Mouse (Mus musculus): ENCODE results near the gene 2200002J24Rik. TPM values are rescaled to one million over a fixed set of nuclear protein-coding genes. Genes with fewer than 3 reads are reported as not detected.

Gene 2200002J24Rik
- polyA plus RNA-seq (2015; fragmentation: Nextera tagmentation; extraction: Ambion mirVana) = not detected in 2 replicates

DNA sequence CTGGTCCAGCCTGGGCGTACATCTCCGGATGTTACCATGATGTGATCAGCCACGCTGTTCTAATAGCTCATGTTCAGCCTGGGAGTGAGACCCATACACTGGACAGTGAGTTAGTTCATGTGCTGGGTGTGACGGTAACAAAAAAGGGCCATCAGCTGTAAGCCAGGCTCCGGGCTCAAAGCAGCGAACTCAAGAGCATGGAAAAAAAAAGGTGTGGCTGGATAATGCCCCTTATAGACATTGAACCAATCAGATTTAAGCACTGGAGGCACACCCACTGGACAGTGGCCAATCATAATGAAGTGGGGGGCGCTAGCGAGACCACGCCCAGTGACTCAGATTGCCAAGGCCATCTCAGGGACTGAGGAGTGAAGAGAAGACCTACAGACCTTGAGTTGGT, at the start of gene 2200002J24Rik:
Gene 2200002J24Rik (plus strand): TSS at position 338 of the 400 bp plus-strand sequence.
- no peaks in the 10 kb centered on the region for H3K36me3 ChIP-seq (ENCODE audit: control insufficient read depth, insufficient read depth)
- H3K4me2 ChIP-seq (ENCODE audit: low read length) = no peak within 1 kb of the TSS
- no peaks in the 10 kb centered on the region for H3K4me1 ChIP-seq (replicated peaks; ENCODE audit: control insufficient read depth, insufficient read depth, low read length)
- WGBS = 45% methylated on average over 9 of the region's 9 CpGs
- H3K9me3 ChIP-seq (ENCODE audit: control insufficient read depth, low read length) = no peaks in the 10 kb centered on the region
- no peak within 1 kb of the TSS for H3K27ac ChIP-seq (ENCODE audit: low read length)
- H3K27me3 ChIP-seq (replicated peaks; ENCODE audit: control insufficient read depth, insufficient read depth, low read length) = no peaks in the 10 kb centered on the region
- H3K9ac ChIP-seq (replicated peaks; ENCODE audit: low read depth, low read length) = no peak within 1 kb of the TSS
- no peak within 1 kb of the TSS for H3K4me3 ChIP-seq (replicated peaks; ENCODE audit: low read length)
- no peak for ATAC-seq

DNA sequence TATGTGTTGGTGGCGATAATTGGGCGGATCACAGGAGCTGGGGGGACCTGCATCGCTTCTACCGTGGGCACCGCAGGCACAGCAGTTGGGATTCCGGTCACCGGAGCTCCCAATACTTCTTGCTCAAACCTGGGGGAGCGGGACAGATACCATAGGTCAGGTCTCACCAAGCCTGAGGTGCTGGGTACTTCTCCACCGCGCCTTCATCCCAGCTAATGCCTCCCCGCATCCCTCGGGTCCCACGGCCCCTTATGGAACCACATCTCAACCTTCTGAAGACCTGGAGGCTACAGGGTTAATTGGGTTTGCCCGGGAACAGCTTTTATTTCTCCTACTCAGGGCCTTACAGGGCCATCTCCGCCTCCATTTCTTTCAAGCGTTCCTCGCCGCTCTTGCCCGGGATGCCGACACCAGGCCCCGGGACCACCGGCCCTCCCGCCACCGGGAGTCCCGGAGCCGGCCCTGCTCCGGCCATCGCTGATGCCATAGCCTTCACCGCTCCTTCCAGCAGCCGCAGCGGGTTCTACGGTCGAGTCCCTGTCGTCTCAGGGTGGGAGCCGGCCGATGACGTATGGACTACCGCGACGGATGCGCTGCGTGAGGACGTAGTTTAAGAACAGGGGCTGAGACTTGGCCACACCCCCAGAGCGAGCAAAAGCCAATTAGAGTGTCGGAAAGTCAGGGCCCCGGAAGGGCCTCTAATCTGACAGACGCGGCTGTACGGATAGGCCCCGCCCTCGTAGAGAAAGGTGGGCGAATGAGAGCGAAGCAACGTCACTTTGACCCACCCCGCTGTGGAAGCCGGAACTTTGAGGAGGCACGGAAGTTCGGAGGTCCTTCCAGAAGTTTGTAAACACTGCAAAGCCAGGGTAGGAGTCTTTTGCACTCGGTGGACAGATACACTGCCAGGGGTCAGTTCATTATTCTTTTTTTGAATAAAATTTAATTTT, 48.9 kb upstream of the 2200002J24Rik start, which contains the start of gene Rbm42:
Gene Rbm42 (minus strand): TSS at position 727 of the 950 bp plus-strand sequence.
- Histone ChIP-seq H3K4me3 (replicated peaks; ENCODE audit: low read length) (peak within 1 kb of the TSS; percentile 84), H3K4me1 (replicated peaks; ENCODE audit: control insufficient read depth, insufficient read depth, low read length) (peaks cover 13% of the 10 kb centered on the region), H3K4me2 (ENCODE audit: low read length) (peak within 1 kb of the TSS; percentile 86), H3K27me3 (replicated peaks; ENCODE audit: control insufficient read depth, insufficient read depth, low read length) (no peaks in the 10 kb centered on the region), H3K9me3 (ENCODE audit: control insufficient read depth, low read length) (no peaks in the 10 kb centered on the region), H3K27ac (ENCODE audit: low read length) (no peak within 1 kb of the TSS; the same call in 1 of the 2 replicates), H3K36me3 (ENCODE audit: control insufficient read depth, insufficient read depth) (peaks cover 27% of the 10 kb centered on the region), H3K9ac (replicated peaks; ENCODE audit: low read depth, low read length) (peak within 1 kb of the TSS; percentile 90)
- ATAC-seq = peak; percentile 100
- 1% methylated on average over 59 of the region's 59 CpGs for WGBS

DNA sequence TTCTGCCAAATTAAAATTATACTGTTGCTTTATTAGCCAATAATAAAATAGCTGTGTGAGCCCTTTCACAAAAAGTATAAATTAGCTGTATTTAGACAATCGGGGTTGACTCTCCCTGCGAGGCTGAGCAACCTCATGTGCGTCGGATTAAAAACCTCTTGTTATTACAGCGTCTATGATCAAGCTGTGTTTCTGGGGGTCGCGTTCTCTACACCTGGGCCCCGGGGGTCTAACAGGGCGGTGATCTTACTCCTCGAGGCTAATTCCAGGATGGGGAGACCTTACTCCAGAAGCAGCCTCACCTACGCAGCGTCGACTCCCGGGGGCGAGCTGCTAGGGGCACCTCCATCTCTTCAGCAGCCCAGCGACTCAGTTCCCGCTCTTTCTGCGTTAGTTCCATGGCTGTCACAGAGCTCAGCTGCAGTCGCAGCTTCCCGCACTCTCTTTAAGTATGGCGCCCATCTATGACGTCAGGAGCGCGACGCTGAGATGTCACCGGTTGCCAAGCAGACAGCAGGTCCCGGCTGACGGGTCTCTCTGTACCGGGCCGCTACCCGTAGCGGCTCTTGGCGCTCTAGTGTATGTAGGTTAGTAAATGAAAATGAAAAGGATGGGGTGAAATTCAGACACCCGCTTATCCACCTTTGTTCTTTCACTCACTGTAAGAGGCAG, 34.1 kb upstream of the 2200002J24Rik start, which contains the start of gene Haus5:
Gene Haus5 (minus strand): TSS at position 466 of the 672 bp plus-strand sequence.
- Histone ChIP-seq H3K36me3 (ENCODE audit: control insufficient read depth, insufficient read depth) (no peaks in the 10 kb centered on the region), H3K4me2 (ENCODE audit: low read length) (peak within 1 kb of the TSS; percentile 89), H3K4me3 (replicated peaks; ENCODE audit: low read length) (peak within 1 kb of the TSS; percentile 71), H3K27me3 (replicated peaks; ENCODE audit: control insufficient read depth, insufficient read depth, low read length) (no peaks in the 10 kb centered on the region), H3K9ac (replicated peaks; ENCODE audit: low read depth, low read length) (peak within 1 kb of the TSS; percentile 73), H3K9me3 (ENCODE audit: control insufficient read depth, low read length) (no peaks in the 10 kb centered on the region), H3K27ac (ENCODE audit: low read length) (peak within 1 kb of the TSS; percentile 83), H3K4me1 (replicated peaks; ENCODE audit: control insufficient read depth, insufficient read depth, low read length) (peaks cover 9% of the 10 kb centered on the region)
- ATAC-seq = peak; percentile 97
- WGBS = under 1% methylated on average over 34 of the region's 34 CpGs

DNA sequence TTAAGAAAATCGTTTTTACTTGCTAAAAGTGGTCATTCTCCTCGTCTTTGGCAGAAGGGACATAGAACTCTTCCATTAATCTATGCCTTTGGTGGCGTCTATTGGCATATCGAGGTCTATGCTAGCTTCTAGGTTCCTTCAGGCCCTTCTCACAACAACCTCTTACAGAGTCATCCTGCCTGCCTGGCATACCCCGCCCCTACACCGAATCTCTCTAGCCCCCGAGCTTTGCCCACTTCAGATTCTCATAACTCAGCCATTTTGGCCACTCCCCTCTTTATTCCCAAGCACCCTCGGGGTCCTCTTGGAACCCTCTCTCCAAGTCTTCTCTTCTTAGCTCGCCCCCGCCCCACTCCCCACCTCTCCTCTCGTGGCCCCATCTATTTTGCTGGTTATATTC, 33.4 kb upstream of the 2200002J24Rik start:
- WGBS = 2% methylated on average over 11 of the region's 11 CpGs
- peak; percentile 60 for ATAC-seq

DNA sequence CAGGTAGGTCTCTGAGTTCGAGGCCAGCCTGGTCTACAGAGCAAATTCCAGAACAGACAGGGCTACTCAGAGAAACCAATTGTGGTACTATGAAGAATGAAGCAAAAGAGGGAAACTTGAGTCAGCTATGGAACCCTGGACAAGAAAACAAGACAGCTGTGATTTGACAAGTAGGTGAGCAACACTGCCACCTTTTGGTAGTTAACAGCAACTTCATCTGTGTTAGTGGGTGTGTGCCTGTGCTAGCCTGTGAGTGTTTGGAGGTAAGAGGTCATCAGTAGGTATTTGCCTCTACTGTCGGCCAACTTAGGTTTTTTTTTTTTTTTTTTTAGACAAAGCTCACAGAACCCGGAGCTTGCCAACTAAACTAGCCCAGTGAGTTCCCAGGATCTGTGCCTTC, 29.5 kb upstream of the 2200002J24Rik start:
- Histone ChIP-seq H3K4me1 (replicated peaks; ENCODE audit: control insufficient read depth, insufficient read depth, low read length) (peaks cover 8% of the 10 kb centered on the region), H3K27ac (ENCODE audit: low read length) (no peak overlapping the region), H3K4me3 (replicated peaks; ENCODE audit: low read length) (no peak overlapping the region), H3K9ac (replicated peaks; ENCODE audit: low read depth, low read length) (no peak overlapping the region), H3K9me3 (ENCODE audit: control insufficient read depth, low read length) (no peaks in the 10 kb centered on the region), H3K27me3 (replicated peaks; ENCODE audit: control insufficient read depth, insufficient read depth, low read length) (no peaks in the 10 kb centered on the region; the same call in 1 of the 2 replicates), H3K36me3 (ENCODE audit: control insufficient read depth, insufficient read depth) (no peaks in the 10 kb centered on the region), H3K4me2 (ENCODE audit: low read length) (no peak overlapping the region)
- whole genome bisulfite sequencing = 41% methylated on average over 3 of the region's 3 CpGs
- ATAC-seq = no peak

More for the DNA sequence above, 33.4 kb upstream of the 2200002J24Rik start:
- peak overlapping the region; percentile 71 for H3K4me3 ChIP-seq (replicated peaks; ENCODE audit: low read length)
- H3K4me1 ChIP-seq (replicated peaks; ENCODE audit: control insufficient read depth, insufficient read depth, low read length) = peaks cover 9% of the 10 kb centered on the region
- no peaks in the 10 kb centered on the region for H3K36me3 ChIP-seq (ENCODE audit: control insufficient read depth, insufficient read depth)
- peak overlapping the region; percentile 89 for H3K4me2 ChIP-seq (ENCODE audit: low read length)
- H3K27ac ChIP-seq (ENCODE audit: low read length) = peak overlapping the region; percentile 83
- H3K9me3 ChIP-seq (ENCODE audit: control insufficient read depth, low read length) = no peaks in the 10 kb centered on the region
- no peaks in the 10 kb centered on the region for H3K27me3 ChIP-seq (replicated peaks; ENCODE audit: control insufficient read depth, insufficient read depth, low read length)
- H3K9ac ChIP-seq (replicated peaks; ENCODE audit: low read depth, low read length) = peak overlapping the region; percentile 73

DNA sequence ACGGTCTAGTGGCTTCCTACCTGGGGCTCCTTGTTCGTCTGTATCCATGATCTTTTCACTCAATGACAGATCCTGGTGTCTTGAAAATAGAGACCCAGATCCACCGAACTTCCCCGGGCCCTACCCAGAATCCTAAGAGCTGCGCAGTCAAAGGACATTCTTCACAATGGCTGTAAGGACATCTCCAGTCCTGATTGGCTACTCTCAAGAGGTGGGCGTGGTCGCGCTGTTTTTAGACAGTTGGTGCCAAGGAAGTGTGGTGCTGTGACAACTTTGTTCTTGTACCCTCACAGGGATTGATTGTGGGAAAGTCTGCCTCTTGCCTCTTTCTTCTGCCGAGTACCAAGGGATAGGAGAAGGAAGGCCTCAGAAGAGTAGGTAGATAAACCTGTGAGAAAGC, 27.2 kb upstream of the 2200002J24Rik start, which contains the start of gene Pmis2:
Gene Pmis2 (minus strand): TSS at position 126 of the 400 bp plus-strand sequence.
- no peak for ATAC-seq
- H3K36me3 ChIP-seq (ENCODE audit: control insufficient read depth, insufficient read depth) = no peaks in the 10 kb centered on the region
- WGBS = 77% methylated on average over 9 of the region's 9 CpGs

DNA sequence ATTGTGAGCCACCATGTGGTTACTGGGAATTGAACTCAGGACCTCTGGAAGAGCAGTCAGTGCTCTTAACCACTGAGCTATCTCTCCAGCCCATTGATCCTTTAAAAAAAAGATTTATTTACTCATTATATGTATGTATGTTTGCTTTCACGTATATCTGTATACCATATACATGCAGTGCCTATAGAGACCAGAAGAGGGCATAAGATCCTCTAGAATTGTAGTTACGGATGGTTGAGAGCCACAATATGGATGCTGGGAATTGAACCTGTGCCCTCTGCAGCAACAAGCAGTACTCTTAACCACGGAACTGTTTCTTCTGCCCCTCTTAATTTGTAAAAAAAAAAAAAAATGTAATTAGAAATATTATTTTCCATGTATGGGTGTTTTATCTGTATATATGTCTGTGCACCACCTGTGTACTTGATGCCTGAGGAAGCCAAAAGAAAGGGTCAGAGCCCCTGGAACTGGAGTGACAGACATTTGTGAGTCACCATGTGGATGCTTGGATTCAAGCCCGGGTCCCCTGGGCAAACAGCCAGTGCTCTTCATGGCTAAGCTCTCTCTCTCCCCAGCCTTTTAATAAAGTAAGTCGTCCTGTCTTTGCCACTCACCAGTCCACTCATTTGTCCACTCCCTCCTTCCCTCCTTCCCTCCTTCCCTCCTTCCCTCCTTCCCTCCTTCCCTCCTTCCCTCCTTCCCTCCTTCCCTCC, 20.3 kb upstream of the 2200002J24Rik start:
- no peaks in the 10 kb centered on the region for H3K4me1 ChIP-seq (replicated peaks; ENCODE audit: control insufficient read depth, insufficient read depth, low read length)
- ATAC-seq = no peak
- H3K27ac ChIP-seq (ENCODE audit: low read length) = no peak overlapping the region
- H3K27me3 ChIP-seq (replicated peaks; ENCODE audit: control insufficient read depth, insufficient read depth, low read length) = no peaks in the 10 kb centered on the region
- WGBS = 47% methylated on average over 5 of the region's 5 CpGs
- H3K9ac ChIP-seq (replicated peaks; ENCODE audit: low read depth, low read length) = no peak overlapping the region
- H3K4me2 ChIP-seq (ENCODE audit: low read length) = no peak overlapping the region
- no peaks in the 10 kb centered on the region for H3K9me3 ChIP-seq (ENCODE audit: control insufficient read depth, low read length)
- H3K36me3 ChIP-seq (ENCODE audit: control insufficient read depth, insufficient read depth) = no peaks in the 10 kb centered on the region
- H3K4me3 ChIP-seq (replicated peaks; ENCODE audit: low read length) = no peak overlapping the region

More for the DNA sequence above, 27.2 kb upstream of the 2200002J24Rik start, which contains the start of gene Pmis2:
- no peaks in the 10 kb centered on the region for H3K4me1 ChIP-seq (replicated peaks; ENCODE audit: control insufficient read depth, insufficient read depth, low read length)
- no peak within 1 kb of the TSS for H3K4me2 ChIP-seq (ENCODE audit: low read length)
- H3K4me3 ChIP-seq (replicated peaks; ENCODE audit: low read length) = no peak within 1 kb of the TSS
- H3K27me3 ChIP-seq (replicated peaks; ENCODE audit: control insufficient read depth, insufficient read depth, low read length) = no peaks in the 10 kb centered on the region; the same call in 1 of the 2 replicates
- H3K9me3 ChIP-seq (ENCODE audit: control insufficient read depth, low read length) = no peaks in the 10 kb centered on the region
- H3K27ac ChIP-seq (ENCODE audit: low read length) = no peak within 1 kb of the TSS
- no peak within 1 kb of the TSS for H3K9ac ChIP-seq (replicated peaks; ENCODE audit: low read depth, low read length)

DNA sequence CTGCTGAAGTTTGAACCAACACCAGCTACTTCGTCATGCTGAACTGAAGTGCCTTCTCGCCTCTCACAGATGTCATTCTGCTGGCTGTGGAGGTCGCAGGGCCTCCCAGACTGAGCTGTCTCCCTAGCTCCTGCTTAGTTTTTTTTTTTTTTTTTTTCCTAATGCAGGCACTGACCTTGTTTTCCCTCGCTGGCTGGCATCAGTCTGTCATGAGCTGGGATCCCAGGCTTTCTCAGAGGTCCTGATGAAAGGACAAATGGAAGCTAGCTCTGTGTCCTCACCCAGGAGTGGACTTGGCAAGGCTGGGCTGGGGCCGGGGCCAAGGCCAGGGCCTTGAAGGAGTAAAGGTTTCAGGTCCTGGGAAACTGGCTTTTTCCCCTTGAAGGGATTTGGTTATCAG, 16.8 kb upstream of the 2200002J24Rik start:
- Histone ChIP-seq H3K4me3 (replicated peaks; ENCODE audit: low read length) (no peak overlapping the region), H3K27ac (ENCODE audit: low read length) (no peak overlapping the region), H3K36me3 (ENCODE audit: control insufficient read depth, insufficient read depth) (no peaks in the 10 kb centered on the region), H3K4me2 (ENCODE audit: low read length) (no peak overlapping the region), H3K9me3 (ENCODE audit: control insufficient read depth, low read length) (no peaks in the 10 kb centered on the region), H3K27me3 (replicated peaks; ENCODE audit: control insufficient read depth, insufficient read depth, low read length) (peaks cover 2% of the 10 kb centered on the region; the same call in 1 of the 2 replicates), H3K4me1 (replicated peaks; ENCODE audit: control insufficient read depth, insufficient read depth, low read length) (no peaks in the 10 kb centered on the region), H3K9ac (replicated peaks; ENCODE audit: low read depth, low read length) (no peak overlapping the region)
- no peak for ATAC-seq
- 69% methylated on average over 5 of the region's 5 CpGs for WGBS
